Mouse (Mus musculus) cerebellum, adult 2 months (tissue): ENCODE measurements around the gene Inpp4a. TPM values are rescaled to one million over a fixed set of nuclear protein-coding genes. Genes with fewer than 3 reads are reported as not detected.

ENCODE experiments used
- DNase-seq, 2 experiments: peaks; one replicate each; pipeline ENCODE4 v3.0.0; 2021
- H3K27ac ChIP-seq: fragments of 200-500 bp; 2 replicates; pipeline ENCODE4 v1.5.1; 2012; ENCODE audit warnings: low read length, control low read depth, inconsistent platforms; ENCODE audit not compliant: insufficient read depth
- H3K27me3 ChIP-seq: fragments of 200-500 bp; 2 replicates; pipeline ENCODE4 v1.6.1; 2012; ENCODE audit warnings: inconsistent platforms, mild to moderate bottlenecking, low read length, moderate library complexity; ENCODE audit not compliant: control insufficient read depth, insufficient read depth
- H3K4me1 ChIP-seq: fragments of 200-500 bp; 2 replicates; pipeline ENCODE4 v1.6.1; 2011; ENCODE audit warnings: low read length; ENCODE audit not compliant: control insufficient read depth, insufficient read depth
- H3K4me3 ChIP-seq: fragments of 200-500 bp; replicated peaks from 2 replicates; pipeline ENCODE3; 2011; ENCODE audit warnings: mild to moderate bottlenecking, low read depth, low read length, control low read depth; ENCODE audit not compliant: insufficient read depth
- CTCF ChIP-seq: fragments of 200-500 bp; IDR thresholded peaks from 2 replicates; pipeline ENCODE4 v1.5.1; 2011; ENCODE audit warnings: low read depth, mild to moderate bottlenecking, control low read depth, low read length, moderate library complexity, borderline replicate concordance; ENCODE audit not compliant: insufficient read depth
- POLR2A ChIP-seq: fragments of 200-500 bp; IDR thresholded peaks from 2 replicates; pipeline ENCODE4 v1.6.1; 2011; ENCODE audit warnings: low read length, control low read depth, borderline replicate concordance; ENCODE audit not compliant: insufficient read depth
- WGBS: fragments of 180-500 bp; shearing (Covaris S2); methylation state at CpG from one replicate; pipeline ENCODE4 v1.1.7; 2018; 5-methylcytosine and 5-hydroxymethylcytosine counted together
- polyA plus RNA-seq: library from polyadenylated mRNA; depleted of rRNA; stranded (reverse); fragments of >200 nt; gene quantifications from 2 replicates; pipeline ENCODE4 v1.2.3, GENCODE M21; 2012; rRNA removed

The Inpp4a gene
- polyA plus RNA-seq = 94.2 and 98.5 TPM in 2 replicates

- TF ChIP-seq POLR2A = peak; percentile 67
- TF ChIP-seq CTCF = no peak
- peak within 1 kb of the TSS; percentile 58 for H3K27ac ChIP-seq
- no peaks in the 10 kb centered on the region for H3K4me1 ChIP-seq
- peak; percentile 93 to 95 for DNase-seq
- peak within 1 kb of the TSS; percentile 72 for H3K4me3 ChIP-seq
- WGBS = under 1% methylated on average over 77 of the region's 77 CpGs
- H3K27me3 ChIP-seq = no peaks in the 10 kb centered on the region
Measured at GRCm38 (mm10) chr1:37299540-37300491, at the start of gene Inpp4a. Inpp4a (plus strand) TSS chr1:37299865.

GRCm38 (mm10) chr1:37250643-37251310, 48.9 kb upstream of the Inpp4a start:
- peak; percentile 72 to 84 for DNase-seq
- no peaks in the 10 kb centered on the region for H3K27me3 ChIP-seq
- no peaks in the 10 kb centered on the region; the same call in 1 of the 2 replicates for H3K4me1 ChIP-seq
- no peak overlapping the region for H3K27ac ChIP-seq
- no peak overlapping the region for H3K4me3 ChIP-seq
- 14% methylated on average over 5 of the region's 5 CpGs for WGBS
- no peak for TF ChIP-seq POLR2A
- TF ChIP-seq CTCF = peak; percentile 90

- no peak for TF ChIP-seq CTCF
- no peak for TF ChIP-seq POLR2A
- WGBS = 100% methylated on average over 2 of the region's 2 CpGs
- H3K4me1 ChIP-seq = no peaks in the 10 kb centered on the region
- DNase-seq = no peak
- no peak overlapping the region for H3K4me3 ChIP-seq
- H3K27me3 ChIP-seq = no peaks in the 10 kb centered on the region
- no peak overlapping the region for H3K27ac ChIP-seq
Measured at GRCm38 (mm10) chr1:37258443-37258842, 41.2 kb upstream of the Inpp4a start.

- H3K27ac ChIP-seq = no peak overlapping the region
- DNase-seq = peak; percentile 61 to 69
- H3K4me3 ChIP-seq = no peak overlapping the region
- 4% methylated on average over 7 of the region's 7 CpGs for WGBS
- TF ChIP-seq CTCF (peak; percentile 89), POLR2A (no peak)
- no peaks in the 10 kb centered on the region for H3K4me1 ChIP-seq
- no peaks in the 10 kb centered on the region for H3K27me3 ChIP-seq
Measured at GRCm38 (mm10) chr1:37272464-37272863, 27.2 kb upstream of the Inpp4a start.

GRCm38 (mm10) chr1:37286556-37286955, 13.1 kb upstream of the Inpp4a start:
- TF ChIP-seq POLR2A (no peak), CTCF (no peak)

GRCm38 (mm10) chr1:37287748-37288147, 11.9 kb upstream of the Inpp4a start:
- H3K27me3 ChIP-seq = no peaks in the 10 kb centered on the region
- no peak overlapping the region for H3K27ac ChIP-seq
- H3K4me3 ChIP-seq = no peak overlapping the region
- no peaks in the 10 kb centered on the region for H3K4me1 ChIP-seq
- 64% methylated on average over 1 of the region's 1 CpGs for WGBS
- DNase-seq = no peak
- TF ChIP-seq CTCF (no peak), POLR2A (no peak)

More at GRCm38 (mm10) chr1:37286556-37286955, 13.1 kb upstream of the Inpp4a start:
- WGBS = 72% methylated on average over 7 of the region's 7 CpGs
- no peaks in the 10 kb centered on the region for H3K27me3 ChIP-seq
- no peaks in the 10 kb centered on the region for H3K4me1 ChIP-seq
- DNase-seq = no peak
- H3K27ac ChIP-seq = no peak overlapping the region
- no peak overlapping the region for H3K4me3 ChIP-seq

GRCm38 (mm10) chr1:37288181-37288935, 11.3 kb upstream of the Inpp4a start:
- H3K4me1 ChIP-seq = no peaks in the 10 kb centered on the region
- H3K27me3 ChIP-seq = no peaks in the 10 kb centered on the region
- no peak overlapping the region for H3K4me3 ChIP-seq
- TF ChIP-seq CTCF = no peak
- TF ChIP-seq POLR2A = no peak
- 54% methylated on average over 11 of the region's 11 CpGs for WGBS
- DNase-seq = no peak
- H3K27ac ChIP-seq = no peak overlapping the region
